Mouse (Mus musculus) myocyte (in vitro differentiated cells): Measurements from ENCODE around the gene Smg6. TPM values are rescaled to one million over a fixed set of nuclear protein-coding genes. Genes with fewer than 3 reads are reported as not detected.

Experiments used
- H3K27me3 ChIP-seq: one replicate; pipeline ENCODE4 v1.6.1; 2011; ENCODE audit not compliant: control insufficient read depth, insufficient read depth, insufficient read length
- H3K36me3 ChIP-seq: one replicate; pipeline ENCODE4 v1.6.1; 2011; ENCODE audit not compliant: control insufficient read depth, insufficient read depth
- H3K4me2 ChIP-seq: one replicate; pipeline ENCODE4 v1.6.1; 2011; ENCODE audit warnings: low read depth, control low read depth
- H3K4me3 ChIP-seq: one replicate; pipeline ENCODE4 v1.5.1; 2011; ENCODE audit warnings: mild to moderate bottlenecking, control low read depth, moderate library complexity
- H3K79me2 ChIP-seq: one replicate; pipeline ENCODE4 v1.6.1; 2011; ENCODE audit not compliant: control insufficient read depth, insufficient read depth
- H3ac ChIP-seq: one replicate; pipeline ENCODE4 v1.6.1; 2011; ENCODE audit not compliant: control insufficient read depth, insufficient read length
- CEBPB ChIP-seq: IDR thresholded peaks from 2 replicates; pipeline ENCODE4 v1.6.1; 2011; ENCODE audit warnings: mild to moderate bottlenecking, moderate library complexity; ENCODE audit not compliant: poor library complexity, insufficient read depth, severe bottlenecking
- E2F4 ChIP-seq: IDR thresholded peaks from one replicate; pipeline ENCODE4 v1.6.1; 2011; ENCODE audit warnings: mild to moderate bottlenecking, control low read depth, moderate library complexity; ENCODE audit not compliant: insufficient read depth
- MAX ChIP-seq: IDR thresholded peaks from one replicate; pipeline ENCODE4 v1.6.1; 2011; ENCODE audit warnings: low read depth, mild to moderate bottlenecking, control low read depth
- MYOD1 ChIP-seq, 3 experiments: IDR thresholded peaks; one replicate each; pipeline ENCODE4 v1.6.1; 2011; ENCODE audit warnings: control low read depth in 2 of 3, low read depth in 2 of 3, mild to moderate bottlenecking in 2 of 3, moderate library complexity in 1 of 3; ENCODE audit not compliant: insufficient read length in 2 of 3, control insufficient read depth in 1 of 3
- MYOG ChIP-seq, 3 experiments: IDR thresholded peaks; one replicate each; pipeline ENCODE4 v1.6.1; 2011; ENCODE audit warnings: control low read depth in 2 of 3, low read depth in 2 of 3, mild to moderate bottlenecking in 2 of 3; ENCODE audit not compliant: insufficient read length in 2 of 3, control insufficient read depth in 1 of 3, insufficient read depth in 1 of 3
- POLR2A ChIP-seq: IDR thresholded peaks from one replicate; pipeline ENCODE4 v1.6.1; 2011; ENCODE audit warnings: low read depth, mild to moderate bottlenecking, control low read depth, moderate library complexity; ENCODE audit not compliant: insufficient read length
- POLR2AphosphoS2 ChIP-seq: IDR thresholded peaks from one replicate; pipeline ENCODE4 v1.6.1; 2011; ENCODE audit warnings: low read depth, control low read depth; ENCODE audit not compliant: insufficient read length
- REST ChIP-seq: IDR thresholded peaks from one replicate; pipeline ENCODE4 v1.6.1; 2011; ENCODE audit warnings: mild to moderate bottlenecking, control low read depth, moderate library complexity; ENCODE audit not compliant: insufficient read depth, insufficient read length
- SRF ChIP-seq: IDR thresholded peaks from one replicate; pipeline ENCODE4 v1.6.1; 2011; ENCODE audit warnings: low read depth; ENCODE audit not compliant: control insufficient read depth, insufficient read length
- TCF12 ChIP-seq: IDR thresholded peaks from one replicate; pipeline ENCODE4 v1.6.1; 2011; ENCODE audit warnings: mild to moderate bottlenecking, control low read depth; ENCODE audit not compliant: poor library complexity, insufficient read depth, severe bottlenecking
- TCF3 ChIP-seq: IDR thresholded peaks from one replicate; pipeline ENCODE4 v1.6.1; 2011; ENCODE audit warnings: low read depth, control low read depth; ENCODE audit not compliant: insufficient read length
- USF1 ChIP-seq: IDR thresholded peaks from one replicate; pipeline ENCODE4 v1.6.1; 2011; ENCODE audit warnings: low read depth, mild to moderate bottlenecking, control low read depth, moderate library complexity
- polyA plus RNA-seq: library from polyadenylated mRNA; unstranded; fragments of >200 nt; fragmentation: generic; extraction: Trizol; gene quantifications from one replicate; pipeline ENCODE4 v1.2.1, GENCODE M21; 2012; ENCODE audit warnings: missing spikeins

The Smg6 gene
- polyA plus RNA-seq, 1 experiment: 14.7 TPM

- no peaks in the 10 kb centered on the region for H3K36me3 ChIP-seq
- TF ChIP-seq MYOD1 (IDR thresholded peaks at IDR 0.05; ENCODE audit: control insufficient read depth in 1 of 3, insufficient read length in 2 of 3, low read depth in 2 of 3) (no peak), POLR2AphosphoS2 (no peak), CEBPB (no peak), E2F4 (no peak), REST (no peak), TCF12 (no peak), MAX (no peak), MYOG (IDR thresholded peaks at IDR 0.05; ENCODE audit: control insufficient read depth in 1 of 3, insufficient read depth in 1 of 3, insufficient read length in 2 of 3, low read depth in 2 of 3) (no peak), SRF (no peak)
- no peak overlapping the region for H3ac ChIP-seq
- H3K4me3 ChIP-seq: no peak overlapping the region
- H3K27me3 ChIP-seq: no peaks in the 10 kb centered on the region
- no peak overlapping the region for H3K4me2 ChIP-seq
- no peaks in the 10 kb centered on the region for H3K79me2 ChIP-seq
These were observed 241.4 kb downstream of the Smg6 start for GRCm38 (mm10) chr11:75166861-75167642.

- TF ChIP-seq USF1 (no peak), REST (no peak), MAX (no peak)
- H3K27me3 ChIP-seq: no peaks in the 10 kb centered on the region
- H3ac ChIP-seq: no peak overlapping the region
- no peaks in the 10 kb centered on the region for H3K79me2 ChIP-seq
- H3K4me3 ChIP-seq: no peak overlapping the region
- H3K36me3 ChIP-seq: no peaks in the 10 kb centered on the region
- H3K4me2 ChIP-seq: no peak overlapping the region
These were observed 242.3 kb downstream of the Smg6 start for GRCm38 (mm10) chr11:75167643-75168589.

GRCm38 (mm10) chr11:75168590-75169361 lies 243.2 kb downstream of the Smg6 start:
- no peak for TF ChIP-seq TCF3
- no peak for TF ChIP-seq USF1
- TF ChIP-seq CEBPB: no peak
- TF ChIP-seq POLR2AphosphoS2: no peak
- TF ChIP-seq MYOD1 (IDR thresholded peaks at IDR 0.05; ENCODE audit: control insufficient read depth in 1 of 3, insufficient read length in 2 of 3, low read depth in 2 of 3): no peak
- TF ChIP-seq MAX: no peak
- no peak for TF ChIP-seq REST
- no peak for TF ChIP-seq POLR2A
- TF ChIP-seq TCF12: no peak
- no peak for TF ChIP-seq MYOG (IDR thresholded peaks at IDR 0.05; ENCODE audit: control insufficient read depth in 1 of 3, insufficient read depth in 1 of 3, insufficient read length in 2 of 3, low read depth in 2 of 3)
- TF ChIP-seq E2F4: no peak
- TF ChIP-seq SRF: no peak
- no peaks in the 10 kb centered on the region for H3K27me3 ChIP-seq
- H3K36me3 ChIP-seq: no peaks in the 10 kb centered on the region

GRCm38 (mm10) chr11:75169405-75170080 lies 243.9 kb downstream of the Smg6 start, which contains the start of gene Hic1:
Hic1 (minus strand) TSS chr11:75169519.
- H3ac ChIP-seq: no peak within 1 kb of the TSS
- H3K36me3 ChIP-seq: no peaks in the 10 kb centered on the region
- TF ChIP-seq TCF3 (no peak), SRF (no peak), MYOD1 (IDR thresholded peaks at IDR 0.05; ENCODE audit: control insufficient read depth in 1 of 3, insufficient read length in 2 of 3, low read depth in 2 of 3) (no peak), CEBPB (no peak), POLR2A (no peak), POLR2AphosphoS2 (no peak), USF1 (no peak), MYOG (IDR thresholded peaks at IDR 0.05; ENCODE audit: control insufficient read depth in 1 of 3, insufficient read depth in 1 of 3, insufficient read length in 2 of 3, low read depth in 2 of 3) (no peak), MAX (no peak), TCF12 (no peak), E2F4 (no peak), REST (no peak)
- no peak within 1 kb of the TSS for H3K4me3 ChIP-seq
- H3K79me2 ChIP-seq: no peaks in the 10 kb centered on the region
- no peaks in the 10 kb centered on the region for H3K27me3 ChIP-seq
- peak within 1 kb of the TSS; percentile 68 for H3K4me2 ChIP-seq

More at GRCm38 (mm10) chr11:75168590-75169361, 243.2 kb downstream of the Smg6 start:
- Histone ChIP-seq H3K4me3 (no peak overlapping the region), H3K79me2 (no peaks in the 10 kb centered on the region), H3ac (no peak overlapping the region), H3K4me2 (no peak overlapping the region)
